Mouse (Mus musculus) testis, adult 2 months (tissue): ENCODE measurements around the gene Rab11fip3.

Source experiments
- CTCF ChIP-seq: fragments of 200-500 bp; IDR thresholded peaks from 2 replicates; pipeline ENCODE4 v1.5.1; 2012; ENCODE audit warnings: low read depth, mild to moderate bottlenecking, inconsistent platforms, low read length, moderate library complexity; ENCODE audit not compliant: control insufficient read depth, insufficient read depth, insufficient replicate concordance
- POLR2A ChIP-seq: fragments of 200-500 bp; IDR thresholded peaks from 2 replicates; pipeline ENCODE4 v1.6.1; 2012; ENCODE audit warnings: low read depth, mild to moderate bottlenecking, inconsistent platforms, low read length, moderate library complexity; ENCODE audit not compliant: control insufficient read depth

DNA sequence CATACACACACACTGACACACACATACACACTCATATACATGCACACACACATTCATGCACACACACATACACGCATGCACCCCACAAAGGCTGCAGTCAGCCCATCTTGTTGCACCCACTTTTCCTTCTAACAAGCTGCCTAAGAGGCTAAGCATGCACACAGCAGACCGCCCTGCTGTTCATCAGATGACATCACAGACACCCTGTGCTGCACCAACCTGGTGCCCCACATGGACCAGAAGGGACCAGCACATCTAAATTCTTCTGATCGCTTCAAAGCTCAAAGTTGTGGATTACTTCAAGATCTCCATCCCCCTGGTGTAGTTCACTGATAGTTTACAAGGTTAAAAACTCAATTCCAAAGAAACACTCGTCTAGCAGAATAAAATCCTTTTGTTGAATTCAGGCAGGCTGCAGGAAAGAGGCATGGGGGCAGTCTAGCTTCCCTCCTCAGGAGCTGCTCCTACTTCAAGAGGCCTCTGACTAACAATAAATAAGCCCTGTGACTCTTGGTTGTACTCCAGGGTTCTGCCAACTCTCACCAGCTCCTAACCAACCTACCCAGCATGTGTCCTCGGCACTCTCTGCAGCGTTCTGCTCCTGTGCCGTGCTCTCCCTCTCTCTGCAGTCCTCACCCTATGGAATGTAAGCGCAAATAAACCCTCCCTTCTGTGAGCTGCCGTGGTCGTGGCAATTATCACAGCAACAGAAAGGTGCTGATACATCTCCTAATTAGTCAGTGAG, 22.9 kb downstream of the Rab11fip3 start:
- TF ChIP-seq POLR2A (no peak), CTCF (no peak)
